Mouse (Mus musculus) left cerebral cortex, adult 18-20 months (tissue): ENCODE measurements at regions not wholly inside any gene's neighbourhood (a gene's known extent, or its start where the extent isn't known, plus 50 kb on each side); places are given as distances from the start of the nearest gene placed in this dataset.

ENCODE experiments used
- DNase-seq, 2 experiments: peaks; one replicate each; pipeline ENCODE4 v3.0.0; 2021 to 2022; ENCODE audit warnings: low spot score in 2 of 2, mixed read lengths in 1 of 2

DNA sequence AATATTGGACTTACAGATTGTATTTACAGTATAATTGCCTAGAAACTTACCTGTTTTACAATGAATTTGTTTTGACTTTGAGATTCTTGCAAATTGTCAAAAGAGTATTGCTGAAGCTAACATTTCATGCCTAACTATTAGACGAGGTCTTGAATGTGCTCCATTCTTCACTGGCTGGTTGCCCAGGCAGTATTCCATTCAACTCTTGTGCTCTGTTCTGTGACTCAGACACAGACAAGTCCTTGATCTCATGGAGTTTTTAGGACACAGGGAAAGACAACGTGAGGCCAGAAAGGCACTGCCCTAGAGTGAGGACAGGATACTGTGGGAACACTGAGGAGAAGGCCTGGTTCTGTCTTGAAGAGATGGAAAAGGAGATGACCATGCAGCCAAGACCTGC lies 57.0 kb upstream of the Mpp6 start:
- DNase-seq = no peak

GRCm38 (mm10) chr6:50054233-50054632 lies 55.8 kb upstream of the Mpp6 start:
- no peak for DNase-seq

DNA sequence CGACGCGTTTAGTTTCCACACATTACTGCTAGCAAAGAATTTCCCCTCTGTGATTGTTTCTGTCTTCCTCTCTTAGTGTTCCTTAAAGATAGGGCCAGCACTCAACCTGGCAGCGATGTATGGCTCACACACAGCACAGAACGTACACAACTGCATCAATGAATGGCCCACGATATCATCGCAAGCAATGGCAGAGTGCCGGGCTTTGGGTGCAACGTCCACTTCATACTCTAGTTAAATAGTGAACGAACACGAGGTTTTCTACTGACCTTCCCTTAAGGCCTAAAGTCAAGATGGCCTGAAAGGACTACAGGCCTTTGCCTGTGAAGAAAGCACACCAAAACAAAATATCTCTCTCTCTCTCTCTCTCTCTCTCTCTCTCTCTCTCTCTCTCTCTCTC lies 51.4 kb upstream of the Mpp6 start:
- DNase-seq = no peak

DNA sequence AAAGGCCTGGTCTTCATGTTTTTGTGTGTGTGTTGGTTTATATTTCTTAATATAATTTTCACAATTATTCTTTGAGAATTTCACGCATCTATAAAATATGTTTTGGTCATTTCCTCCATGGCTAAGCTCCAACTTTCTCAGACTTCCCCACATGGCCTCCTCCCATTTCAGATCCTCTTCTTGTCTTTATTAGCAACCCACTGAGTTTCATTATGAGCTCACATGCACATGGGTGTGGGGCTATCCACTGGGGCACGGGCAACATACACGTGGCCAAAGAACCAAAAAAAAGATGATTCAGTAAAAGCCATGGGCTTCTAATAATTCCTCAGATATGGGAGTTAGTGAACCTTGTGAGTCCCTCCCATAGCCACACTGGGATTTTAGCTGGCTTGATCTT lies 50.1 kb upstream of the Mpp6 start:
- no peak for DNase-seq
